Comparison of ENCODE assay signal across 22 mouse cellular contexts in the genomic region with DNA sequence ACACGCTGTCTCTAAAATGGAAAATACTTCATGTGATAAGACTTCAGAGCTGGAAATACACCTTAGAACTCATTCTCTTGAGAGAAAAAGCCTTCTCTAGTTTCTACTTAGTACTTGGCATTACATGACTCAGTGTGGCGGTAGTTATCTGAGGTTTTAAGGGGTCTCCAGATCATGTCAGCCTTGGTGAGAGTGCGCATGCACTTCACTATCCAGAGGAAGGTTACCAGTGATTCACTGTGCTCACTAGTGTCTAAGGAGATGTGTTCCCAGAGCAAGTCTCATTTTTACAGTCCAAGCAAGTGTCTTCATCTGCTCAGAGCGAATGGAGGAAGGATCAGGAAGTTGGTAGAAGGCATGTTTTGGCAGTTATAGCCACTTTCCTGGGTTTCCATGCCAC. TPM values are rescaled to one million over a fixed set of nuclear protein-coding genes. Genes with fewer than 3 reads are reported as not detected.
DNase-seq lines count a peak whose midpoint lies in the region; ATAC-seq lines count a peak whose summit lies in the region.
"Had no signal": no experiment of that assay in that cellular context is flagged by ENCODE, and none has a peak within 500 bp of the region (broad histone marks: within the 10 kb centered on the region; RNA-seq: fewer than 3 reads in every experiment).

No protein-coding gene starts in this region.

- H3K9me3 ChIP-seq in midbrain, embryonic 11.5 days (ENCODE audit: control insufficient read depth, low read length): no peaks in the 10 kb centered on the region
- no peaks in the 10 kb centered on the region for H3K9me3 ChIP-seq in midbrain, embryonic 13.5 days
- H3K9me3 ChIP-seq: embryonic facial prominence, embryonic 10.5 days; embryonic facial prominence, embryonic 12.5 days; forebrain, embryonic 13.5 days; forebrain, embryonic 15.5 days; G1E had no signal

- DNase-seq in adrenal gland, adult 2 months: peak; percentile 30
- DNase-seq in adrenal gland, adult 18-20 months (ENCODE audit: low spot score in 2 of 2): no peak
- DNase-seq in adrenal gland, postnatal 25 days: peak; percentile 37
- DNase-seq in adrenal gland, adult 8-10 months: no peak
- DNase-seq in midbrain, embryonic 11.5 days (ENCODE audit: low spot score, missing footprints): peak; percentile 65
- DNase-seq: B cell, adult 2 months; cerebellum, adult 11-12 months; cerebellum, adult 2 months; cerebellum, adult 9-10 months; cerebellum, postnatal 10 days; cerebellum, postnatal 25 days; forebrain, postnatal 0 days had no signal

- WGBS in midbrain, embryonic 11.5 days: 97% methylated on average over 4 of the region's 4 CpGs
- WGBS in midbrain, embryonic 13.5 days: 92% methylated on average over 4 of the region's 4 CpGs

- H3K4me1 ChIP-seq in midbrain, embryonic 11.5 days (ENCODE audit: control insufficient read depth, insufficient read depth, low read length): no peaks in the 10 kb centered on the region
- no peaks in the 10 kb centered on the region for H3K4me1 ChIP-seq in midbrain, embryonic 13.5 days (replicated peaks)
- H3K4me1 ChIP-seq: embryonic facial prominence, embryonic 10.5 days; embryonic facial prominence, embryonic 12.5 days; forebrain, embryonic 13.5 days; forebrain, embryonic 15.5 days had no signal

- H3K27ac ChIP-seq in midbrain, embryonic 11.5 days (ENCODE audit: low read depth, low read length): no peak overlapping the region
- H3K27ac ChIP-seq in midbrain, embryonic 13.5 days: no peak overlapping the region
- H3K27ac ChIP-seq: embryonic facial prominence, embryonic 10.5 days; embryonic facial prominence, embryonic 12.5 days; forebrain, embryonic 13.5 days; forebrain, embryonic 15.5 days had no signal

- H3K36me3 ChIP-seq in midbrain, embryonic 11.5 days (ENCODE audit: control insufficient read depth, insufficient read depth, low read length): peaks cover 10% of the 10 kb centered on the region; the same call in 1 of the 2 replicates
- peaks cover 79% of the 10 kb centered on the region for H3K36me3 ChIP-seq in midbrain, embryonic 13.5 days

- no peaks in the 10 kb centered on the region for H3K27me3 ChIP-seq in midbrain, embryonic 11.5 days (ENCODE audit: control insufficient read depth, insufficient read depth, low read length)
- H3K27me3 ChIP-seq in midbrain, embryonic 13.5 days: no peaks in the 10 kb centered on the region
- H3K27me3 ChIP-seq: CH12.LX; embryonic facial prominence, embryonic 12.5 days; forebrain, embryonic 13.5 days; forebrain, embryonic 15.5 days; Patski had no signal

- no peak for ATAC-seq in midbrain, embryonic 11.5 days (ENCODE audit: low FRiP score)
- no peak for ATAC-seq in midbrain, embryonic 13.5 days
- ATAC-seq: activated CD4-positive, CD25-positive, alpha-beta regulatory T cell, adult 4 months; CD4-positive, CD25-positive, alpha-beta regulatory T cell, adult 4 months; forebrain, embryonic 13.5 days; forebrain, embryonic 15.5 days; forebrain, postnatal 0 days; Patski had no signal

- no peak overlapping the region for H3K4me2 ChIP-seq in midbrain, embryonic 11.5 days
- H3K4me2 ChIP-seq in midbrain, embryonic 13.5 days (replicated peaks): no peak overlapping the region
- H3K4me2 ChIP-seq: embryonic facial prominence, embryonic 12.5 days; forebrain, embryonic 13.5 days; forebrain, embryonic 15.5 days had no signal

- H3K4me3 ChIP-seq in midbrain, embryonic 11.5 days (ENCODE audit: low read depth, low read length): no peak overlapping the region
- H3K4me3 ChIP-seq in midbrain, embryonic 13.5 days (replicated peaks): no peak overlapping the region
- H3K4me3 ChIP-seq: embryonic facial prominence, embryonic 10.5 days; embryonic facial prominence, embryonic 12.5 days; forebrain, embryonic 13.5 days; forebrain, embryonic 15.5 days had no signal

- H3K9ac ChIP-seq in midbrain, embryonic 11.5 days (ENCODE audit: low read length): no peak overlapping the region
- no peak overlapping the region for H3K9ac ChIP-seq in midbrain, embryonic 13.5 days (replicated peaks)
- H3K9ac ChIP-seq: embryonic facial prominence, embryonic 12.5 days; forebrain, embryonic 13.5 days; forebrain, embryonic 15.5 days; forebrain, postnatal 0 days had no signal

RNA-seq across cellular contexts. Expression of a gene that starts 28.9 kb away (rescaled TPM):
- 100 to 1,000 TPM; 113 to 176 TPM for total RNA-seq in adrenal gland, adult 2 months (2021)
- polyA plus RNA-seq in adrenal gland, adult 2 months (2012; rRNA removed): 213 and 269 TPM in 2 replicates
- total RNA-seq in adrenal gland, adult 18-20 months (2021): 100 to 1,000 TPM; 122 to 124 TPM
- 161 and 235 TPM in 2 replicates for total RNA-seq in adrenal gland, postnatal 25 days (2021)
- total RNA-seq in adrenal gland, adult 8-10 months (2022): 100 to 1,000 TPM; 133 to 190 (median 158) TPM
- 74.9 and 83.1 TPM in 2 replicates for polyA plus RNA-seq in midbrain, embryonic 11.5 days (2014; fragmentation: Nextera tagmentation; extraction: Ambion mirVana)
- polyA plus RNA-seq in midbrain, embryonic 13.5 days (2015; fragmentation: Nextera tagmentation; extraction: Ambion mirVana): 92.2 and 93.6 TPM in 2 replicates

Comparison
In these comparisons a context has a peak if more than half of its experiments do, and no peak if none do; other contexts are left out.
1. DNase-seq: peak in adrenal gland, adult 2 months (single experiment), adrenal gland, postnatal 25 days (single experiment) and midbrain, embryonic 11.5 days (single experiment); none in adrenal gland, adult 18-20 months (0 of 2) and adrenal gland, adult 8-10 months (single experiment).